Mouse (Mus musculus): ENCODE measurements around the gene Bricd5.
A peak's percentile ranks its signal among the peaks of the same experiment; 100 is the strongest.

Bricd5 gene

GRCm38 (mm10) chr17:24462932-24463331, 10.8 kb upstream of the Bricd5 start:
- no peak for DNase-seq (ENCODE audit: low read depth, low spot score)

- DNase-seq (ENCODE audit: low read depth, low spot score) = no peak
Measured at GRCm38 (mm10) chr17:24463374-24464133, 10.1 kb upstream of the Bricd5 start.

- DNase-seq (ENCODE audit: low read depth, low spot score) = no peak
Measured at GRCm38 (mm10) chr17:24468636-24469246, 4.9 kb upstream of the Bricd5 start.

GRCm38 (mm10) chr17:24469336-24469909, 4.3 kb upstream of the Bricd5 start:
- DNase-seq (ENCODE audit: low read depth, low spot score) = no peak

GRCm38 (mm10) chr17:24469910-24470602, 3.6 kb upstream of the Bricd5 start, which contains the start of the genes E4f1 and Pgp:
Gene E4f1 (minus strand): TSS chr17:24470313.
Gene Pgp (plus strand): TSS chr17:24470392.
- DNase-seq (ENCODE audit: low read depth, low spot score) = peak; percentile 99

GRCm38 (mm10) chr17:24470701-24471527, 2.8 kb upstream of the Bricd5 start:
- peak; percentile 26 for DNase-seq (ENCODE audit: low read depth, low spot score)

- no peak for DNase-seq (ENCODE audit: low read depth, low spot score)
Measured at GRCm38 (mm10) chr17:24472512-24472911, 1.2 kb upstream of the Bricd5 start.

GRCm38 (mm10) chr17:24474557-24474956, 873 bp downstream of the Bricd5 start:
- DNase-seq (ENCODE audit: low read depth, low spot score) = no peak

- DNase-seq (ENCODE audit: low read depth, low spot score) = no peak
Measured at GRCm38 (mm10) chr17:24475586-24475985, 1.9 kb downstream of the Bricd5 start.

- no peak for DNase-seq (ENCODE audit: low read depth, low spot score)
Measured at GRCm38 (mm10) chr17:24476022-24476776, 2.5 kb downstream of the Bricd5 start.

GRCm38 (mm10) chr17:24477053-24477984, 3.6 kb downstream of the Bricd5 start:
- DNase-seq (ENCODE audit: low read depth, low spot score) = no peak

GRCm38 (mm10) chr17:24477985-24478600, 4.4 kb downstream of the Bricd5 start:
- no peak for DNase-seq (ENCODE audit: low read depth, low spot score)

- peak; percentile 97 for DNase-seq (ENCODE audit: low read depth, low spot score)
Measured at GRCm38 (mm10) chr17:24478663-24479380, 5.1 kb downstream of the Bricd5 start, which contains the start of gene Mlst8. Gene Mlst8 (minus strand): TSS chr17:24479078.

- DNase-seq (ENCODE audit: low read depth, low spot score) = no peak
Measured at GRCm38 (mm10) chr17:24479431-24479830, 5.7 kb downstream of the Bricd5 start.

- DNase-seq (ENCODE audit: low read depth, low spot score) = no peak
Measured at GRCm38 (mm10) chr17:24480201-24480826, 6.6 kb downstream of the Bricd5 start.

GRCm38 (mm10) chr17:24481027-24481815, 7.5 kb downstream of the Bricd5 start:
- DNase-seq (ENCODE audit: low read depth, low spot score) = no peak

GRCm38 (mm10) chr17:24483495-24483894, 9.8 kb downstream of the Bricd5 start:
- DNase-seq (ENCODE audit: low read depth, low spot score) = no peak

Measured in mesoderm, embryonic 11.5 days (tissue).